Mouse (Mus musculus): ENCODE results near the gene Golgb1. TPM values are rescaled to one million over a fixed set of nuclear protein-coding genes. Genes with fewer than 3 reads are reported as not detected.
"Not testable (repeated sequence)": the region's sequence is repeated elsewhere in the genome, so short reads cannot be mapped to it uniquely, and the experiment has no call there.

Golgb1 gene
- total RNA-seq (2017), result 42.7 and 44.3 TPM in 2 replicates

DNA sequence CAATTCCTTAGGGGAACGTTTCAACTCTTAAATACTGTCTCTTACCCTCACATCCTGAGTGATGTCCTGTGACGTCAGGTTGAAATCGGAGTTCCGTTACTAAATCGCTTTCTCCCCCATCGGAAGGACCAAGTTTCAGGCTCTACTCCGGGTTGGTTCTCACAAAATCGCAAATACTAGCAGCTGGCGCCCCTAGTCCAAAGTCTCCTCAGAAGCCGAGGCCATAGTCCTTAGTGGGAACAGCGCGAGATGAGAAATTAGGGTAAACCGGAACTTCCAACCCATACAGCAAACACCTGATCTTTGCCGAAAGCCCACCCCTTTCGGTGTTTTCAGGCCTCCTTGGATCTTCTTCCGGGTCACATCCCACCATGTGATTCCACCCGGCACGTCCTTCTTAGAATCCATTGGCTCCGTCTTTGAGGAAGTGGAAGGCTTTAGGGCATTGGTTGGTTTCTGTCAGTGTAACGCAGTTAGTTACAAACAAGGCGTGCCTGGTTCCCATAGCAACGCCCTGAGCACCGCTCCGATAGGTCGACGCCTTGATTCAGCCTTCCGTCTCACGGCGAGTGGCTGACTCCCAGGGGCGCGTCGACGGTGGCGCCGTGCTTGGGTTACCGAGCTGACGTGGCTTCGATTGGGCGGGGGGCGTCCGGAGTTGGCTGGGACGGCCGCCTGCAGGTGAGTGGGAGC, at the start of gene Golgb1, which contains the start of gene Eaf2:
Gene Golgb1 (plus strand): TSS at position 558 of the 693 bp plus-strand sequence.
Gene Eaf2 (minus strand): TSS at position 421 of the 693 bp plus-strand sequence.
- peak; percentile 97 for ATAC-seq (ENCODE audit: extremely low read depth, insufficient number of reproducible peaks, low FRiP score, poor library complexity, severe bottlenecking)

DNA sequence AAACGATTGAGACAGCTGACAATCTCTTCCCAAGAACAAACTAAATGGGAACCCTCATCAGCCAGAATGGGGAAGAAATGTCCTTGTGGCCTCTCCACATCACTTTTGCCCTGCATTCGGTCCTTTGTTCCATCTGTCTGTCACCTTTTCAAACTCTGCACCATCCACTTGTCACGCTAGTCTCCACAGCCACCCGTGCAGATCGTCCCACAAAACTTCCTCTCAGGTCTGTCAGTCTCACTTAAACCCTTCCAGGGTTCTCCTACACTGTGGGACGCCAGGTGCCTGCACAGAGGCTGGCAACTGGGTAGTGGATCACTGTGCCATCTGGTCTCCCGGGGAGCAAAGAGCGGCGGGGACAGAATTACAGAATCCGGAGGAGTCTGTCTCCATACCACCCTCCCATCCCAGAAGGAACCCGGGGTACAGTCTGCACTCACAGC, 47.3 kb upstream of the Golgb1 start:
- peak; percentile 27 for ATAC-seq (ENCODE audit: extremely low read depth, insufficient number of reproducible peaks, low FRiP score, poor library complexity, severe bottlenecking)

DNA sequence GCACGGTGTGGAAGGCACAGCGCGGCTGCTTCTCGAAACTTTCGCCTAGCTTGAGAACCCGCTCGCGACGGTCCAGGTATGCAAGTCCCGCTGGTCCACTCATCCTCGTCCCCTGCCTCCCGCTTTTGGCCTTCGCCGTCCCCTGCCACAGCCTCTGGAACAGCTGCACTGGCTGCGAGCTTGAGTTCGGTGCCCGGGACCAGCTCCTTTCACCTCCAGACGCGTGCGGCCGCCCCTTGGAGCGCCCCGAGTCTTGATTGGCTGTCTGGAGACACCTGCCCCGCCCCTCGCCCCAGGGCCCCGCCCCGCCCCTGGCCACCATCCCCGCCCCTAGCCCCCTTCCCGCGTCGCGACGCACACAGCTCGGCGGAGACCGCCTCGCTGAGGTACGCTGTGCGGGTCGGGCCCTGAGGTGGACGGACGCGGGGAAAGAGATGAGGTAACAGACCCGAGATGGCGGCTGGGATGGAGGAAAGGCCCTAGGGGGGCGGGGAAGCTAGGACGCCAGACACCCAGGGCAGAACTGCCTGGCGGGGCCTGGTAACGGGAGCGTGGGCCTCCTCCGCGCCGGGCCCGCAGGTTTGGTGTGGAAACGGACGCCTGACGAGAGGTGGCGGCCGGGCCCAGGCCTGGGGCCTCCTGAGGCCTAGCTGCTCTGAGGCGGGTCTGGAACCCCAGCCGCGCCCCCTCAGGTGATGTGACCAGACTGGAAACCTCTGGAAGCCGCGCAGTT, 46.7 kb upstream of the Golgb1 start, which contains the start of gene Iqcb1:
Gene Iqcb1 (plus strand): TSS at position 332 of the 733 bp plus-strand sequence.
- peak; percentile 88 for ATAC-seq (ENCODE audit: extremely low read depth, insufficient number of reproducible peaks, low FRiP score, poor library complexity, severe bottlenecking)

DNA sequence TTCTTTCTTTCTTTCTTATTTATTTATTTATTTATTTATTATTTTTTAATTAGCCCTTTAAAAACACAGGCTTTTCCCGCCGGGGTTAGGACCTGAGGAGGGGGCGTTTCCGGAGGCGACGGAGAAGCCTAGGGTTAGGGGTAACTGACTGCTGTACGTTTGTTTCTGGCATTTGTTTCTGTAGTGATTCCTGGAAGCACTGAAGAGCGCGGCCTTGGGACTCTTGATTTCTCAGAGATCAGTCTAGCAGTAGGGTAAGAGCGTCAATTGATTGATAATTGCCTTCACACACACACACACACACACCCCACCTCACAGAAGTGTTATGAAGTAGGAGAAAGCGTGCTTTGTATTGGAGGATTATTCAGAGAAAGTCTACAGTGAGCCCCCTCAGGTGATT, 46.1 kb upstream of the Golgb1 start:
- no peak for ATAC-seq (ENCODE audit: extremely low read depth, insufficient number of reproducible peaks, low FRiP score, poor library complexity, severe bottlenecking)

DNA sequence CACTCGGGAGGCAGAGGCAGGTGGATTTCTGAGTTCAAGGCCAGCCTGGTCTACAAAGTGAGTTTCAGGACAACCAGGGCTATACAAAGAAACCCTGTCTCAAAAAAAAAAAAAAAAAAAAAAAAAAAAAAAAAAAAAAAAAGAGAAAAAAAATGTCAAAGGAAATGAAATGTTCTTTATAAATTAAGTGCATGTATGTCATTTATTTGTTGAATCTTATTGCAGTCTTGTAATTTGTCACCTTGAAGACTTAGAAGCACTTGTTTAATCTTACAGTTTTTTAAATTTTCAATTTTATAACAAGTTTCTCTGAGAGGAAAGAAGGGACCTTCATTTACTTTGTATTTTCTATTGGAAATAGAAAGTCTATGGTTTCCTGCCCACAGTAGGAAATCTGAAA, 28.0 kb upstream of the Golgb1 start:
- ATAC-seq (ENCODE audit: extremely low read depth, insufficient number of reproducible peaks, low FRiP score, poor library complexity, severe bottlenecking), result not testable (repeated sequence)

DNA sequence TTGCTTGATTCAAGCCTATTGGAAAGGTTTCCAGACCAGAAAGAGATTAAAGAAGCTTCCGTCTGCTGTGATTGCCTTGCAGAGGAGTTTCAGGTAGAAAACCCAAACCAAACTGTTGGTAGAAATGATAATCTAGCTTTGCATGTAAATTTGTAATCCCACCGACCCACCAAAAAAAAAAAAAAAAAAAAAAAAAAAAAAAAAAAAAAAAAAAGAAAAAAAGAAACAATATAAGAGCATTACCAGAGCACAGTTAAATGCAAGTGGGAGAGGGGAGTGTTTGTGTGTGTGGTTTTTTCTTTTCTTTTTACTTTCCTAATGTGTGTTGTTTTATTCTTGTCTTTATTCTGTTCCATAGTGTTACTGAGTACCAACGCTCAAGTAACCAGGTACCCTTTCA, 23.7 kb upstream of the Golgb1 start:
- ATAC-seq (ENCODE audit: extremely low read depth, insufficient number of reproducible peaks, low FRiP score, poor library complexity, severe bottlenecking), result no peak

DNA sequence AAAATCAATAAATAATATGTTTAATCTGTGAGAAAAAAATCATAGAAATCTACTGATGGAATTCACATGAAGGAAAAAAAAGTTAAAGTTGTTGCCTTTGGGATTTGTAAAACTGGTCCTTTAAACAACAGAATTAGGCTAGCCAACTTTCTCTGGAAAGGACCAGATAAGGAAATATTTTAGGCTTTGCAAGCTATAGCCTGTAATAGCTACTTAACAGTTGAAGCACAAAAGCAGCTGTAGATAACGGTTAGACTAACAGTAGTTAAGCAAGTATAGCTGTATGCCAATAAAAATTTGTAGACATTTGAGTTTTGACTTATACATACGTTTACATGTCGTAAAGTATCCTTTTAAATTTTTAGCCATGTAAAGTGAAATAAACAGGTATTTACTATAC, 11.4 kb upstream of the Golgb1 start:
- no peak for ATAC-seq (ENCODE audit: extremely low read depth, insufficient number of reproducible peaks, low FRiP score, poor library complexity, severe bottlenecking)

DNA sequence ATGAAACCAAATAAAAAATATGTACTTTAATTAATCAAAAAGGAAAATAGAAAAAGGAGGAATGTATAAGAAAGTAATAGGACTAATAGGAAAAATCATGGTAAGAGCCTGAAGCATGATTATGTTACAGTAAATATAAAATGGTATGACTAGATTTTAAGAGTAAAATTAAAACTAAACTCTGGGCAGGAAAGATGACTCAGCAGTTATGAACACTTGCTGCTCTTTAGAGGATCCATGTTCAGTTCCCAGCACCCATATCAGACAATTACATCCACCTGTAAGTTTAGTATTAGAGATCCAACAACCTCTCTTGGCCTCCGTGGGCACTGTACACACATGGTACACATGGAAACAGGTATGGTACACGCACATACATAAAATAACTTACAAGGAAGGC, 5.5 kb upstream of the Golgb1 start:
- no peak for ATAC-seq (ENCODE audit: extremely low read depth, insufficient number of reproducible peaks, low FRiP score, poor library complexity, severe bottlenecking)

DNA sequence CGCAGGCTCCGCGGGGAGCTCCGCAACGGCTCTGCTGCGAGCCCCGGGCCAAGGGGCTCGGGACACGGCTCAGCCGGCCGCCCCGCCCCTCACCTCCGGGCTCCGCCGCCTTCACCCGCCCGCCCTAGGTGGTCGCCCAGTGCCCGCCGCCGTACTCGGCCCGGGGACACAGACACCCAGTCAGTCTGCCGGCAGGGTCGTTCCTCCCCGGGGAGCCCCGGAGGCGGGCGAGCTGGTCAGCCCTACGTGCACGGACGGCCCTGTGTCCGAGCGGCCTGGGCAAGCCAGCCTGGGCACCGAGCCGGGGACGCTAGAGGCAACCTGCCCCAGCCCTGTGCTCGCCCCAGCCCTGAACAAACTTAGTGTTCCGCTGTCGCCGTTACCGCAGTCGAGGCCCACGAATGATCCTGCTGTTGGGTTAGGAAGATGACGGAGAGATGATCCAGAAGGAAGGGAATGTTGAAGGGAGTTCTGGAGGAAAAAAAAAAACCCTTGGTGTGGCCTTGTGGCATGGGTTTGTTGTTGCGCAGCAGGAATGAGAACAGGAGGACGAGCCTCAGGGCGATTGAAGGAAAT, 424 bp downstream of the Golgb1 start:
- no peak for ATAC-seq (ENCODE audit: extremely low read depth, insufficient number of reproducible peaks, low FRiP score, poor library complexity, severe bottlenecking)

DNA sequence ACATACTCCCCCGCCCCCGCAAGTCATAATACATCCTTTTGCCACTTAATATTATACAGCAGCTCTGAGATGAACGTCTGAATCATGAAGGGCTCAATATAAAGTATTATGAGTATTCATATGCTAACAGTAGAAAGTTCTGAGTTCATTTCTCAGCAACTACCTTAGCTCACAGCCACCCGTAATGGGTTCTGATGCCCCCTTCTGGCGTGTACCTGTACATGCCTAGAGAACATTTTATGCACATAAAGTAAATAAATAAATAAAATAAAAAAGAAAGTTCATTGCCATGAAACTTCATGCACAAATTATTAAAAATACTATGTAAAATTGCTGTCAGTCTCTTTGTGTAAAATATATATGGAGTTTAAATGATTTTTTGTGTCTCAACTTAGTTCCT, 2.4 kb downstream of the Golgb1 start:
- ATAC-seq (ENCODE audit: extremely low read depth, insufficient number of reproducible peaks, low FRiP score, poor library complexity, severe bottlenecking), result no peak

DNA sequence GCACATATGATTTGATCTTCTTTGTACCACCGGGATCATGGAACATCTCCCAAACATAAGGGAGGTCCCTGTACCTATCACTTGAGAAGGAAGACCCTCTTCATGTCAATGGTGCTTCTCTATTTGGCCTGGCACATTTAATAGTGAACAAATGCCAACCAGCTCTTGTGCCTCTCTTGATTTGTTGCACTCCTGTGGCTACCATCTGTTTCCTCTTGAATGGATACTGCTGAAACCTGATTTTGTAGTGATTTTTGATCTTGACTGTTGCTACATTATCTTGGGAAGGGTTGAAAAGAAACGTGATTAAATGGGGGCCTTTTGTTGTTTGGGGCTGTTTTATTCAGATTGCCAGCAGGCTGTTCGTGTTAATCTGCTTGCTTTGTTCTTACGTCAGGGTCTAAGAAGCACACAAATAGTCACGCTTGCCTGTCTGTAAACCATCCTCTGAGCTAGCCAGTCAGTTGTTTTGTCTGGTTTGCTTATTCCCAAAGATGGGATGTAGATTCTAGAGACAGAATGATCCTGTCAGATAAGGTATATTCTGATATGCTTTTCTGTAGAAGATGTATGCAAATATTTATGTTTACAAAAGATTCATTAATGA, 7.9 kb downstream of the Golgb1 start:
- ATAC-seq (ENCODE audit: extremely low read depth, insufficient number of reproducible peaks, low FRiP score, poor library complexity, severe bottlenecking), result no peak

DNA sequence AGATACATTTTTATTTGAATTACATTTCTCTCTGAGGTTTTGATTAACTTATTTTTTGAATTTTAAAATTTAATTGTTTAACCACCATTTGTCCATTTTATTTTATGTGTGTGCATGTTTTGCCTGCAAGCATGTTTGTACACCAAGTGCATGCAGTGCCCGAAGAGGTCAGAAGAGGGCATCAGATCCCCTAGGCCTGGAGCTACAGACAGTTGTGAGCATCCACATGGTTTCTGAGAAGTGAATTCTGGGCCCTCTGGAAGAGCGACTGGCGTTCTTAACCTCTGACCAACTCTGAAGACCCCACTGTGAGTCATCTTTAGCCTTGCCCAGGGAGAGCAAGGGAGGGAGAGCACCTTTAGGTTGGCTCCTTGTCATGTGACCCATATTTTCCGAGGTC, 9.9 kb downstream of the Golgb1 start:
- ATAC-seq (ENCODE audit: extremely low read depth, insufficient number of reproducible peaks, low FRiP score, poor library complexity, severe bottlenecking), result peak; percentile 63; the same call in 1 of the 2 replicates

DNA sequence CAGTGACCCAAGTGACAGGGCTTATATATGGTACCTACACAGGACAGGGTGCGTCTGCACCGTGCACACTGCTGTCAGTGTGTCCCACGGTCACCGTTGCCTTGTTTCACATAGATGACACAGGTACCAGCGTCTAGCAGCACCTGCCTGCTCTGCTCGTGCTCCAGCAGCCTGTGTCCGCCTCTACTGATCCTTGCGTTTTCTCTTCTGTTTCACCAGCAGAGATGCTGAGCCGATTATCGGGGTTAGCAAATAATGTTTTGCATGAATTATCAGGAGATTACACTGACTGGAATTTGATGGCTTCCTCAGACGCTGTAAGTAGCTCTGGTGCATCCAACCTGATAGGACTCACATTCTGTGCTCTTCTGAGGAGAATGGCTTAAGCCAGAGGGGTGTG, 11.0 kb downstream of the Golgb1 start:
- ATAC-seq (ENCODE audit: extremely low read depth, insufficient number of reproducible peaks, low FRiP score, poor library complexity, severe bottlenecking), result no peak

DNA sequence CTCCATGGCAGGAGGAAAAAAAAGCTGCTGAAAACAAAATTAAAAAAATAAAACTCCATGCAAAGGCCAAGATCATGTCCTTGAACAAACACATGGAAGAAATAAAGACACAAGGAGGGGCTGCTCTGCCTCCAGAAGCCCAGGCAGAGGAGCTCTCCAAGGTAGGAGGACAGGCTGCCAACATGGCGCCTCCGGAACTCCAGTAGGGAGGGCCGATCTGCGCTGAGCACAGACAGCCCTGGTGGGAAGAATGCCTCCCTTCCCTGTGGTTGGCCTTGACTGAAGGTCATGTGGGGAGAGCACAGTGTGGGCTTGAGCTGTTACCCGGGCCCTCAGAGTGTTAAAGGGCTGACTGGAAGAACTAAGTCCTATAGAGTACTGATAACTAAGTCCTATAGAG, 12.6 kb downstream of the Golgb1 start:
- no peak for ATAC-seq (ENCODE audit: extremely low read depth, insufficient number of reproducible peaks, low FRiP score, poor library complexity, severe bottlenecking)

DNA sequence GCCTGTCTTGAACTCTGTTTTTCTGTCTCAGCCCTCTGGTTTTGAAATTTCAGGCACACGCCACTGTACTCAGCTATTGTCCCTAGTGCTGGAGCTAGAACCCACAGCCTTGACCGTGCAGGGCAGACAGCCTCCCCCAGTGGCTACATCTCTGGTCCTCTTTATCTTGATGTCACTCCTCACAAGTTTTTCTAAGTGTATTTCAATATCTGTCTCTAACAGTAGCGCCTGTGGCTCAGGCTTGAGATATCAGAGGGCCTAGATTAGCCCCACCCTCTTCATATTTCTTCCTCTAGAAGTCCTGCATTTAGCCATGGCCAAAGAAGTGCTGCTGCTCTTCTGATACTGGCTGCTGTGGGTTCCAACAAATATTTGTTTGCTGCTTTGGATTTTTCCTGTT, 15.6 kb downstream of the Golgb1 start:
- ATAC-seq (ENCODE audit: extremely low read depth, insufficient number of reproducible peaks, low FRiP score, poor library complexity, severe bottlenecking), result no peak

DNA sequence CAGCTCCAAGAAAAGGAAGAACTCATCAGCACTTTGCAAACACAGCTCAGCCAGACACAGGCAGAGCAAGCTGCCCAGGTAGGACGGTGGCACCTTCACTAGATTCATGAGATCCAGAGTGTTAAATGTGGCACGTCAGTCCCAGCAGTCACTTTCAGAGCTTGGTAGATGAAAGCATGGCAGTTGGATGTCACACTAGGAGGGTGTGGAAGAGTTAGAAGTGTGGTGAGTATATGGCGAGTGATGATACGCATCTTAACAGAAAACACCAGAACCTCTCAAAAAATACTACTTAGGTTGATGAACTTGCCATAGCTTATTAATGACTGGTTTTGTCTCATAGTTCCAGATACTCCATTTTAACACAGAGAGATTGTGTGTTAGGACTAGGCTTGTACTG, 16.5 kb downstream of the Golgb1 start:
- no peak for ATAC-seq (ENCODE audit: extremely low read depth, insufficient number of reproducible peaks, low FRiP score, poor library complexity, severe bottlenecking)

DNA sequence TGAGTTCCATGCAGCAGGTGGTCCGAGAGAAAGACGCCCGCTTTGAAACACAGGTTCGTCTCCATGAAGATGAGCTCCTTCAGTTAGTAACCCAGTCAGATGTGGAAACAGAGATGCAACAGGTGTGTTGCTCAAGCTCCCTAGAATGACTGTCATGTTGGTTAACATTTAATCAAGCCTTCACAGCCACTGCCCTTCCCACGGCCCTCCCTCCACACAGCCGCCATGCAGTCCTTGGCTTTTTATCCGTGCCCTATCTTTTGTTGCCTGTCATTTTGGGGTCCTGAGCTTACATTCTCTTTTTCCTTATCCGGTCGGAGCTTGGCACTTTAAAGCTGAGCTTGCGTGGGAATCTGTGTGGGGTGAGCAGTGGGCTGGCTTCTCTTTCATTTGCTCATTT, 18.4 kb downstream of the Golgb1 start:
- ATAC-seq (ENCODE audit: extremely low read depth, insufficient number of reproducible peaks, low FRiP score, poor library complexity, severe bottlenecking), result no peak

DNA sequence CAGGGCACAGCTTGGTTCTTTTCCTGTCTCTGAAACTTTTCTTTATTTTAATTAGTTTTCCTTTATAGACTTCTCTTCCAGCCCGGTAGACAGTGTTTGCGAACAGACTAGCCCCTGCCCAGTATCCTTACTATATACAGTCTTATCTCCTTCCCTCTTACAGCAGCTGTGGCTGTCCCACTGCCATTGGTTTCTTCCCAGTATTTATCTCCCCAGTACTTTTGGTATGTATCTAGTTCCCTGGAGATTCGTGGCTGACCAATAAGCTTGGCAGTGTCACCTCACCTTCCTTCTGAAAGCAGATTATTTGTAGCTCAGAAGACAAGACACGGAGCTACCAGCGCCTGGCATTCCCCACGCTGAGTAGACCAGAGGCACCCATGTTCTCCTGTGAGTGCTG, 21.8 kb downstream of the Golgb1 start:
- no peak for ATAC-seq (ENCODE audit: extremely low read depth, insufficient number of reproducible peaks, low FRiP score, poor library complexity, severe bottlenecking)

DNA sequence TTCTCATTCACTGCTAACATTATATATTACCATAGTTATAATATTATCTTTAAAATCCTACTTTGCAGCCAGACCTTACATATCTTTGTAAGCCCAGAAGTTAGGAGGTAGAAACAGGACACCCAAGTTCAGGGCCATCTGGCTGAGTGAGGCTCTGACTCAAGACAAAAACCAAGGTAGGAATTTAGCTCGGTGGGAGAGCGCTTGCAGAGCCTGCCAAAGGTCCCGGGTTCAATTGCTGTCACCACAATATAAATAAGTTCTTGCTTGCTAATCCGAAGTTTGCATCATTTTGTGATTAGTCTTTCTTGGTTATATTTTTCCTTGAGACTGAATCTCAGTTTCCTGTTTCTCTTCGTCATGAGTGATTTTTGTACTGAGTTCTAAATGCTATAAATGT, 28.2 kb downstream of the Golgb1 start:
- no peak for ATAC-seq (ENCODE audit: extremely low read depth, insufficient number of reproducible peaks, low FRiP score, poor library complexity, severe bottlenecking)

DNA sequence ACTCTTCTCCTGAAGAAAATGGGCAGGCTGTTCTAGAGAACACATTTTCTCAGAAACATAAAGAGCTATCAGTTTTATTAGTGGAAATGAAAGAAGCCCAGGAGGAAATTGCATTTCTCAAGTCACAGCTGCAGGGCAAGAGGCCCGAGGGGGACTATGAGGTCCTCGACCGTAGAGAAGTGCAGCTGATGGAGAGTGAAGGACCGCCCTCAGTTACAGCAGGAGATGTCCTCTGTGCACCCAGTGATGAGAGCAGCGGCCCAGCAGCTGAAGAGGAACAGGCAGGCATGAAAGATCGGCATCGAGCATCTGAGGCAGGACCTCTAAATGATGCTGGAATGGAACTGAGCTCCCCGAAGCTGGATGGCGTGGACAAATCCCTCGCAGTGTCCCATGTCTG, 37.0 kb downstream of the Golgb1 start:
- ATAC-seq (ENCODE audit: extremely low read depth, insufficient number of reproducible peaks, low FRiP score, poor library complexity, severe bottlenecking), result peak; percentile 36; the same call in 1 of the 2 replicates

All from neutrophil, adult 5-6 weeks (primary cell).